Mouse (Mus musculus) ZHBTc4 (cell line): ENCODE results near the gene Tex29.

Source experiments
- DNase-seq: peaks from one replicate; pipeline ENCODE4 v3.0.0-alpha.2; 2011; ENCODE audit warnings: low read depth, low spot score

Gene Tex29

GRCm38 (mm10) chr8:11831174-11831573 lies 9.1 kb upstream of the Tex29 start:
- DNase-seq, result no peak

- no peak for DNase-seq
These were observed 8.3 kb upstream of the Tex29 start for GRCm38 (mm10) chr8:11831939-11832338.

- DNase-seq, result no peak
These were observed 7.1 kb upstream of the Tex29 start for GRCm38 (mm10) chr8:11833157-11833556.

- no peak for DNase-seq
These were observed 6.1 kb upstream of the Tex29 start for GRCm38 (mm10) chr8:11834200-11834599.

- peak; percentile 22 for DNase-seq
These were observed 5.6 kb upstream of the Tex29 start for GRCm38 (mm10) chr8:11834691-11835090.

- DNase-seq, result no peak
These were observed 1.3 kb downstream of the Tex29 start for GRCm38 (mm10) chr8:11841571-11841970.

GRCm38 (mm10) chr8:11842757-11843156 lies 2.5 kb downstream of the Tex29 start:
- no peak for DNase-seq

GRCm38 (mm10) chr8:11843677-11844315 lies 3.5 kb downstream of the Tex29 start:
- no peak for DNase-seq

GRCm38 (mm10) chr8:11844316-11844685 lies 4.0 kb downstream of the Tex29 start:
- DNase-seq, result no peak

GRCm38 (mm10) chr8:11846807-11847206 lies 6.5 kb downstream of the Tex29 start:
- DNase-seq, result no peak

- no peak for DNase-seq
These were observed 27.6 kb downstream of the Tex29 start for GRCm38 (mm10) chr8:11867832-11868231.

- DNase-seq, result peak; percentile 62
These were observed 34.0 kb downstream of the Tex29 start for GRCm38 (mm10) chr8:11874227-11874626.

- DNase-seq, result no peak
These were observed 44.4 kb downstream of the Tex29 start for GRCm38 (mm10) chr8:11884646-11885045.

- DNase-seq, result peak; percentile 55
These were observed 45.8 kb downstream of the Tex29 start for GRCm38 (mm10) chr8:11885881-11886699.

- no peak for DNase-seq
These were observed 46.5 kb downstream of the Tex29 start for GRCm38 (mm10) chr8:11886824-11887223.

- no peak for DNase-seq
These were observed 49.1 kb downstream of the Tex29 start for GRCm38 (mm10) chr8:11889156-11890018.

GRCm38 (mm10) chr8:11892756-11893155 lies 52.5 kb downstream of the Tex29 start:
- peak; percentile 25 for DNase-seq

- DNase-seq, result no peak
These were observed 55.9 kb downstream of the Tex29 start for GRCm38 (mm10) chr8:11896022-11896662.

- no peak for DNase-seq
These were observed 56.4 kb downstream of the Tex29 start for GRCm38 (mm10) chr8:11896677-11897076.

- DNase-seq, result no peak
These were observed 58.5 kb downstream of the Tex29 start for GRCm38 (mm10) chr8:11898814-11899213.
